Mouse (Mus musculus) cerebellum, adult 18-20 months (tissue): ENCODE data around the gene Ppp1r21.

Experiments
- DNase-seq, 2 experiments: peaks; one replicate each; pipeline ENCODE4 v3.0.0; 2021

Gene Ppp1r21

GRCm38 (mm10) chr17:88614733-88615132 is 84.8 kb downstream of the Ppp1r21 start:
- DNase-seq, result no peak

DNA sequence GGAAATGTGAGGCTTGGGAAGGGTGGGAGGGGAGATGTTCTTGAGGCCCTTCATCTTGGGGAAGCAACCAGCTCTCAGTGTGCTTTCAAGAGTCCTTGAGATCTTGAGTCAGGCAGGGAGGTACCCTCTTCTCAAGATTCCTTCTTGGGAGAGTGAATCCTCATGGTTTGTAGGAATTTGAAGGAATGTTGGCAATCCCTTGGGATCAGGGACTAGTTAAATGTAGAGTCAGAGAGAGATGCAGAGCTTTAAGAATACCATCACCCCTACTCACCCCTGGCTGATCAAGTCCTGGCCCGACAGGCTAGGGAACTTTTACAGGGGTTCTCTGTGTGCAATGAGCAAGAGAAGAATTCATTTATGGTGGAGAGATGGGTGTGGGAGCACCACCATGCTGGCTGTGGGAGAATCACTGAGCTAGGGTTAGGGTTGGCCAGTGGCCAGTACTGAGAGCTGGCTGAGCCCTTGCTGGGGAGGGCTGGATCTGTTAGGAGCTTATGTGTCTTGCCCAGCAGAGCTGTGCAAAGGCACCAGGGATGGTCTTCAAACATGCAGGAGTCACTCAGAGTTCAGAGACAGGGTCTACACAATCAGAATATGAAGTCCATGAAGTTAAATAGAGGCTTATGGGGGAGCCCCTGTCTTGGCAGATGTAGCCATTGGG is 85.7 kb downstream of the Ppp1r21 start:
- no peak for DNase-seq

- no peak for DNase-seq
Measured at GRCm38 (mm10) chr17:88620935-88621334, 91.0 kb downstream of the Ppp1r21 start.

GRCm38 (mm10) chr17:88621374-88621773 is 91.5 kb downstream of the Ppp1r21 start:
- no peak for DNase-seq

DNA sequence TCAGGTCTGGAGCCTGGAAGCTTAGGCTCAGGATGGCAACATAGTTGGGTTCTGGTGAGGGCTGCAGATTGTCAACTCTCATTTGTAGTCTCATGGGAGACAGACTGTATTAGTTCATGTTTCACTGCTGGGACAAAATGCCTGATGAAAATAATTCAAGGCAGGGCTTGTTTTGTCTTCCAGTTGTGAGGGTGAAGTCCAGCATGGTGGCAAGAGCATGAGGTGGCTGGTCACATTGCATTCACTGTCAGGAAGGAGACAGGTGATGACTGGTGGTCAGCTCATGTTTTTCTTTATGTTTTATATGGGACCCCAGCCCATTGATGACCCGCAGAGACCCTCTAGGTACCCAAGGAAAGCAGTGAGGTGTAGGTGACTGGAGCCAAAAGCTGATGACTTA is 92.8 kb downstream of the Ppp1r21 start:
- no peak for DNase-seq

- no peak for DNase-seq
Measured at GRCm38 (mm10) chr17:88624386-88624785, 94.5 kb downstream of the Ppp1r21 start.

DNA sequence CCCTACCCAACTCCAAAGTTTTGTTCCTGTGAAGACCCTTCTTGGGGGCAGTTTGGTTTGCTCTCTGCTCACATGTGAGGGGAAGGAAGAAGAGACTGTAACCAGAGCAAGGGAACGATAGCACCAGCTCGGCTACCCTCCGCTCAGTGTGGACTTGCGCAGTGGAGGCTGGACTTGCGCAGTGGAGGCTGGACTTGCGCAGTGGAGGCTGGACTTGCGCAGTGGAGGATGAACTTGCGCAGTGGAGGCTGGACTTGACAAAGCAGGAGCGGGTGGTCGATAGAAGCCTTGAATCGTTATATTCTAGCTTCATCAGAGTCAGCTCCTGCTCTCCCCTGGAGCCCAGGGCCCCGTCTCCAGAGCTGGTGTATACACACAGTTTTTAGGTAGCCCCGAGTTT is 95.4 kb downstream of the Ppp1r21 start:
- no peak for DNase-seq

GRCm38 (mm10) chr17:88625931-88626330 is 96.0 kb downstream of the Ppp1r21 start:
- DNase-seq, result no peak

- DNase-seq, result no peak
Measured at GRCm38 (mm10) chr17:88626347-88626811, 96.5 kb downstream of the Ppp1r21 start.

GRCm38 (mm10) chr17:88627150-88627549 is 97.2 kb downstream of the Ppp1r21 start:
- no peak for DNase-seq

- DNase-seq, result no peak
Measured at GRCm38 (mm10) chr17:88628676-88629380, 98.9 kb downstream of the Ppp1r21 start.

- no peak for DNase-seq
Measured at GRCm38 (mm10) chr17:88629381-88629759, 99.5 kb downstream of the Ppp1r21 start.

- no peak for DNase-seq
Measured at GRCm38 (mm10) chr17:88629931-88630553, 100.1 kb downstream of the Ppp1r21 start.

GRCm38 (mm10) chr17:88630554-88630948 is 100.6 kb downstream of the Ppp1r21 start:
- no peak for DNase-seq

DNA sequence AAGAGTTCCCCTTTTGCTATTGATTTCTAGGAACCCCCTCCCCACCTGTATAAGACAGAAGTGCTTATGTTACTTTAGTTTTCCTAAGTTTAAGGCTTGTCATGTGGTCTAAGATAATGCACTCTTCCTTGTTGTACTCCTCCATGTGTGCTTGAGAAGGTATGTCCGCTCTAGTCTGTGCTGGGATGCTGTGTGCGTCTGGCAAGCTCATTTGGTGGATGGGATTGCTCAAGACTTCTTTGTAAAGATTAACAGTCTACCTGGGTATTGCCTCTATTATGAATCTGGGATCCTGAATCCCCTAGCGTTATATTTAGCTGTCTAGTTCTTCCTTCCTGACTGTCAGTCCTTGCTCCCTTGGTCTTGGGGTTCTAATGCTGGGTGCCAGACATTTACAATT is 102.7 kb downstream of the Ppp1r21 start:
- no peak for DNase-seq

- DNase-seq, result no peak
Measured at GRCm38 (mm10) chr17:88636076-88636475, 106.2 kb downstream of the Ppp1r21 start.

DNA sequence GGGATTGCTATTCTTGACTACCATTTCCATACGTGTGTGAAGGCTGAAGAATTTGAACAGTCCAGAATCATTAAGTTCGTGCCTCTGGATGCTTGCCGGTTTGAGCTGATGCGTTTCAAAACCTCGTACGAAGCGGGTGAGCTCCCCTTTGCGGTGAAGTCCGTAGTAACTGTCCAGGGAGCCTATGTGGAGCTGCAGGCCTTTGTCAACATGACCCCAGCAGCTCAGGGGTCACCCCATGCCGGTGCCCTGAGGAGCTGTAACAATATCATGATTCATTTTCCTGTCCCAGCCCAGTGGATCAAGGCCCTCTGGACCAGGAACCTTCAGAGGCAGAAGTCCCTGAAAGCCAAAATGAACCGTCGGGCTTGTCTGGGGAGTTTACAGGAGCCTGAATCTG is 106.7 kb downstream of the Ppp1r21 start:
- no peak for DNase-seq
